Mouse (Mus musculus): ENCODE measurements around the gene Col6a2. TPM values are rescaled to one million over a fixed set of nuclear protein-coding genes. Genes with fewer than 3 reads are reported as not detected.
A peak's percentile ranks its signal among the peaks of the same experiment; 100 is the strongest.

Gene Col6a2
- total RNA-seq (2015) (not detected in 2 replicates), total RNA-seq (2017) (not detected in 2 replicates)

DNA sequence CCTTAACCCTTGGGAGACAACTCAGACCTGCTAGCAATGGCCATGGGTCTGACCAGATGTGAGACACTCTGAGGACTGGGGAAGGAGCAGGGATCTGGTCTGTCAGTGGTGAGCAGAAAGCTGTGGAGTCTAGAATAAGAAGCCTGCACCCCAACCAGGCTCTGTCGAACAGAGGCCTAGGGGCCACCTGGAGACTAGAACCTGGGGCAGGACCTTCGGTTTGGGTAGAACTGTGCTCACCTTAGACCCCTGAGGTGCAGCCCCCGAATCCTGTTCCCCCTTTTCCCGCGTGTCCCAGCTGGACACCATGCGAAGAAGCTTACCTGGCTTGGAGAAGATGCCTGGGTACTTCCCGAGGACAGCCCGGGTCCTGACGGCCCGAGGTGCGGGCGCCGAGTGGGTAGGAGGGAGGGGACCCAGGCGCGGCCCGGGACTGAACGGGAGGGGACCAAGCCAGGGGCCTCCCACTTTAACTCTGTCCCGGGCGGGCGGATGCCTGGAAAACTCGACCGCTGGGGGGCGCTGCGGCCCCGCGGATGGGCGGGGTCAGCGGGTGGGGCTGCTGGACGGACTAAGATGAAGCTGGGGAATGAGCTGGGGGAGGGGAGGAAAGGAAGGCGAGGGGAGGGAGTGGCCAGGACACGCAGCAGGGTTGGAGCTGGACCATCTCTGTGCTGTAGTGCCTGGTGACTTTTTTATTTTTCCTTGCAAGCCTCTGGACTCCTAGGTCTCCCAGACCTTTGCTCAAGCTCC is at the start of gene Col6a2:
TSS of gene Col6a2 (minus strand) at position 703 of the 753 bp plus-strand sequence.
- peak; percentile 65 for ATAC-seq (replicated peaks; ENCODE audit: poor library complexity)

DNA sequence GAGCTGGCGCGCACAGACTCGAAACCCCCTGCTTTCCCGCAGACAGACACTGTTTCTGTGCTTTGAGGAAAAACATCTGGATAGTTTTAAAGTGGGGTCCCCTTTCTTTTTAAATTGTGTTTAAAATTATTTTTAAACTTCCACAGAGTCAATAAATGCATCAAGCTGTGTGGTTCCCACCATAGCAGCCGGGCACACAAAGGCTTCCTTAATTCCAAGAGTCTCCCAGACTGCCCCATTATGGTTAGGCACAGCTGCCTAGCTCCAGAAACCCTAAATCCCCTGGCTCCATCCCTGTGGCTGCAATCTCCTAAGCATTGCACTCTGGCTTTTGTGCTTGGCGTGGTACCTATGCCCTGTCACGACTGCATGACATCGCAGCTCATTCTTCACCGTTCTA is 48.5 kb upstream of the Col6a2 start:
- no peak for ATAC-seq (replicated peaks; ENCODE audit: poor library complexity)

DNA sequence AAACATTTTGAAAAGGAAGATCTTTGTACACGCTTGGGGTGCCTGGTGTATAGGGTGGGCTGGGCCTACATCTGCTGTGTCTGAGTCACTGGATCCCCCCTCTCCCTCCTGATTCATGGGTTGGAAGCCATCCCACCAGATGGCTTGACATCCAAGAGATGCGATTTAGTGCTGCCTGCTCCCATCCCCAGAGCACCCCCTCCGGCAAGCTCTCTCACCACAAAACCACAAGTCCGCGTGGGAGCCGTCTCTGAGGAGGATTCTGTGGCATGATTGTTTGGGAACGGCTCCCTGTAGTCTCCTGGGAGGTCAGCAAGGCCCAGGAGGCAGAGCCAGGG is 45.5 kb upstream of the Col6a2 start:
- ATAC-seq (replicated peaks; ENCODE audit: poor library complexity), result no peak

DNA sequence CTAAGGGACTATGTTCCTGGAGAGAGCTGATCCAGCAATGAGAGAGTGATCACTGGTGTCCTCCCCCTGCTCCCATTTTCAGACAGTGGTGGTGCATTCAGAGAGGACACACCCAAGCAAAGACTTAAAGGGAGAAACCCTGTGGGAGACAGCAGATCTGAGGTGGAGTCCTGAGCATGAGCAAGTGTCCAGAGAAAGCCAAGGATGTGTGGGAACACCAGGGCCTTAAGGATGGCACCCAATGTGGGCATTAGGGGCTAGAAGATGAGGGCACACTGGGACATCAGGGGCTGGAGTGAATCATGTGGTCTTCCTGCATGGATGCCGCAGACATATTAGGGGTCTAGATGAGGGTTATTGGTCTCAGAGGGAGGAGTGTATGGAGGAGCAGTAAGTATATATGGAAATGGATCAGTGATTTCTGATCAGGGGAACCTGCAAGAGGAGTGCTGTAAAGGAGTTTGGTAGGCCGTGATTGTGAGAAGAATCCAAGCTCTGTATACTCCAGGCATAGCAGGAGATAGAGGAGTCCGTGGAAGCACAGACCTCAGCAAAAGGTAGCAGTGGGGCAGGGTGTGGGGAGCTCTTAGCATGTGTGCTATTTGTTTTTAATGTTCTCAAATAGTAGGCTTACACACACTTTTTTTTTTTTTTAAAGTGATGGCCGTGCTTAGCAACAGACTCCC is 45.0 kb upstream of the Col6a2 start:
- no peak for ATAC-seq (replicated peaks; ENCODE audit: poor library complexity)

DNA sequence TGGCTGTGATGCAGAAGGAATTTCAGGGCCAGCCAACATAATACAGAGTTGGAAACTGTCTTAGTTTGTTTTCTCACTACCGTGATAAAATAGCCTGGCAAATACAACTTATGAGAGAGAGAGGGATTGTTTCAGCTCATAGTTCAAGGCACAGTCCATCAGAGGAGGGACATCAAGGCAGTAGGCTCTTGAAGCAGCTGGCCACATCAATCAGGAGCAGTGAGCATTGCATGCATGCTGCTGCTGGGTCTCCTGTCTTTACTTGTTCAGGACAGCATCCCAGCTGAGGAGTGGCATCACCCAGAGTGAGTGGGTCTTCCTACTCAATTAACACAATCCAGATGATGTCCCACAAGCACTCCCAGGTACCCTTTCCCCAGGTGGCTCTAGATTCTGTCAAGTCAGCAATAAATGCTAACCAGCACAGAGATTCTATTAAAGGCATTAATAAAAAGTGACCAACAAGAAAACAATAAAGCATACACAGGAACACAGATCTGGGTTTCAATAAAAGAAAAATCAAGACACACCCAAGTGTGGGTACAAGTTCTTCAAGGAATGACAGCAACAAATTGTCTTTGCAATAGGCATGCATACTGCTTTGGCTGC is 43.9 kb upstream of the Col6a2 start:
- ATAC-seq (replicated peaks; ENCODE audit: poor library complexity), result no peak

DNA sequence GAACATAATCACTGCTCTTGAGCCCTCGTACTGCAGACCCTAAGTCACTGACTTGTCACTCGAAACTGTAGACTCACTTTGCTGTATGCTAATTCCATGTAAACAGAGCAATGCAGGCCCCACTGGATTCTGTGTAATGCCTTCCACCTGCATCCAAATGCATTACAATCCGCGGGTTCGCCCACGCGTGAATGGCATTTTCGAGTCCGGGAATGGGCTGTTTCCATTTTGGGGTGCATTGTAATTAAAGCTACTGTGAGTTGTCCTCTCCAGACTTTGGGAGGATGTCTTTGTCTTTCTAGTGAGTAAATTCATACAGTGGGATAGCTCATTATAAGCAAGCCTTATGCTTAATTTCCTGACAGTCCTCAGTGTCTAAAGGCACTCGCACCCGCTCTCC is 42.1 kb upstream of the Col6a2 start:
- ATAC-seq (replicated peaks; ENCODE audit: poor library complexity), result no peak

DNA sequence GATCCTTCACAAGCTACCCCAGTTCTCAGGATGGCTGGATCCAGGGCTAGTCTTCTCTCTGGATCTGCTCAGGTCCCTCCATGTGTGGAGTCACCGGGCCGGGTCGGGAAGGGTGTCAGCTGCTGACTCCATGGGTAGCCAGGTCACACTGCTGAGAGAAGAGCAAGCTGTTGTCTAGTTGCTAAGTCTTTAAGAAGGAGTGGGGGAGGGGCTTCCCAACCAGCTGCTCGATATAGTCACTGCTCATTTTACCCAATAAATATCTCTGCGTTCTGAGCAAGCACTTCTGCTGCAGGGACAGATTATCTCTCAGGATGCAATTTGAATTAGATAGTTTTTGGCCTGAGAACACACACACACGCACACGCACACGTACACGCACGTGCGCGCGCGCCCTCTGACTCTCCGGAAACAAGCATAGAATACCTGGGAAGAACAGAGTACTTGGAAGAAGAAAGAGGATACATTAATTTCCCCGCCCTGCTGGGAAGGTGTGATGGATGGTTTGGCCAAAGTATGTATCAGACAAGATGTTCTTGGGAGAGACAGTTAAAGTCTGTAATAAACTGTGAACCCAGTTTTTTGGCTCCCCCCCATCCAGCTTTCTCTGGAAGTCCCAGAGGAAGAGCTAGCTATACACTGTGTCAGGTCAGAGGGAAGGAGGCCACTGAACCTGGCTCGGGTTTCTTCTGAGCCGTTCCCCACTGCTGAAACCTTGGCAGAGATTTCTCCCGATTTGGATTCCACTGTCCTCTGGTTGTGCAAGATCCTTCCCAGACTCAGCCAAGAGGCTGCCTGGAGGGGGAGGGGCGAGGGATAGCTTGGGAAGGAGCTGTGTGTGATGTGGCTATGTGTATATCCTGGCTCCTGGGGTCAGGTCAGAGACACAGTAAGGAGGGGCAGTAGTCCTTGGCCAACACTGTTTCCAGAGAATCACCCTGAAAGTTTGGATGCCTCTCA is 41.0 kb upstream of the Col6a2 start:
- no peak for ATAC-seq (replicated peaks; ENCODE audit: poor library complexity)

DNA sequence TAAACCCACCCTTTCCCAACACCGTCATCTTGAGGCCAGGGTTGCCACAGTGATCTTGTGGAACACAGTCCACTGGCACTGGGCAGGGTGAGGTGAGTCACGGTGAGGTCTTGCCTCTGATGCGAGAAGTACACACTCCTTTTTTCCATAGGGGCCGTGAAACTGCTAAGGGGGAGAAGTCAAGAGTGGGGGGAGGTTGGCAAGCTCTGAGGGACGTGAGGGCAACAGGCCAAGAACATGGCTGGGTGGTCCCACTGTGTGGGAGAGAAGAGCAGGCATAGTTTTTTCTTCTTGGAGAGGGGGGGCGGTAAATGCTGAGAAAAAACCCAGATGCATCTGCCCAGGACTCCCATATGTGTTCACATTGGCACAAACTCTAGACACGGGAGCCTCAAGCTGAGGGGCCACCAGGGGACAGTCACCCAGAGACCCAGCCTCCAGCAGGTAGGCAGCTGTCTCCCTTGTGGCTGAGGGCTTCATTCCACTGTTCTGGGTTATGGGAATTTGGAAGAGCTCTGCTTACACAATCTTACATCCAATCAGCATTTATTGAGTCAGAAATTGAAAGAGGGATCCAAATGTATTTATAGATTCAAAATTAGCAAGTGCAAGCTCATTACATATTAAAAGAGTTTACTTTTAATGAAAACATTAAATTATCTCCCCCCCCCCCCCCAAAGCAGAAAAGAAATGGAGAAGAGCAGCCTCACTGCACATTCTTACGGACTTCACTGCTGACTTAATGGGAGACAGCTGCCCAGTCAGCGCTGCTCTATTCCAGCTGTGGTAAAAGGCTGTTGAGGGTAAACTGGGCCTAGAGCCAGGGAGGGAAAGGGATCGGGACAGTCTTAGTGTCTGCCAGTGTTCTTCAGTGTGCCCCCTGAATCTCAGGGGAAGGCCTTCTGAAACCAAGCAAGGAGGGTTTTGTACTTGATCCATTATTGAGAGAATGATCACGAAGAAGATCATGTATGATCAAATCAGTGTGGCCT is 30.2 kb upstream of the Col6a2 start:
- no peak for ATAC-seq (replicated peaks; ENCODE audit: poor library complexity)

DNA sequence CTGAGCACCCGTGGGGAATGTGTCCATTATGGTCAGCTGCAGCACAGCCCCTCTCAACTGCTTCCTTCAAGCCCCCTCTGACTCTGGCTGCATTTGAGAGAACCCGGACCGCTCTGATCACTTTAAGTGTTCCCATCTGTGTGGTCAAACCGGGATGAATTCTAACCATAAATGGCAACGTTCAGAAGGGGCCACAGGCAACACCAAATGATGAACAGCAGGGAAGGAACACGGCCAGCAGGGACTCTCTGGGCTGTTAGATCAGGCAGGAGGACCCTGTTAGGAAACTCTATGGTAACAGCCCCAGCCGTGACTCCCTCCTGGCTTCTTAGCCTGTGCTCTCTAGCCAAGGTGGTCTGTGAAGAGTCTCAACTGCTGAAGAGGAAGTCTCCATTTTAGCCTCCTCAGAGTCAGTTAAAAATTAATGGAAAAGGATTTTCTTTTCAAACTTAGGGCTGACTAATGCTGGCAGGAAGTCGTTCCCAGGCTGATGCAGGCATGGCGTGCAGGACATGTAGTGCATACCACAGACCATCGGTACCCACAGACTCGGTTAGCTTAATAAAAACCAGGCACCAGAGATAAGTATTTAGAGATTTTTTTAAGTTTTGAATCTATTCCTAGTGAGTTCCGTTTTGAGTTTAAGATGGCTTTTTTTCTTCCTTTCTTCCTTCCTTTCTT is 27.4 kb upstream of the Col6a2 start:
- no peak for ATAC-seq (replicated peaks; ENCODE audit: poor library complexity)

DNA sequence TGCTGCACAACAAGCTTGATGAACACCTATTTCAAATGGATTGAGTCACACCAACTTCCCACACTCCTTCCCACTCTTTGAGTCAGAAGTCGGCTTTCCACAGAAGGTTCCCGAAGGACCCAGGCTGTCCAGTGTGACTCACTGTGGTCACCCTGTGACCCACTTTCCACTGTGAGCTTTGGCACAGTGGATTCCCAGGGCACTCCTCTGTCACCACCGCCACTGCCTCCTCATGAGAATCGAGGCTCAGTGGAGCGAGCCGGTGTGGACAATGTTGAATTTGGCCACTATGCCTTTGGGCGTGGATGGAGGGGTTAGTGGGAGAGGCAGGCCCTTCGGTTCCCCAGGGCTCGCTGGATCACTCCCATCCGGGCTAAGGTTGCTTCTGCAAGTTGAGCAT is 25.3 kb upstream of the Col6a2 start:
- ATAC-seq (replicated peaks; ENCODE audit: poor library complexity), result no peak

DNA sequence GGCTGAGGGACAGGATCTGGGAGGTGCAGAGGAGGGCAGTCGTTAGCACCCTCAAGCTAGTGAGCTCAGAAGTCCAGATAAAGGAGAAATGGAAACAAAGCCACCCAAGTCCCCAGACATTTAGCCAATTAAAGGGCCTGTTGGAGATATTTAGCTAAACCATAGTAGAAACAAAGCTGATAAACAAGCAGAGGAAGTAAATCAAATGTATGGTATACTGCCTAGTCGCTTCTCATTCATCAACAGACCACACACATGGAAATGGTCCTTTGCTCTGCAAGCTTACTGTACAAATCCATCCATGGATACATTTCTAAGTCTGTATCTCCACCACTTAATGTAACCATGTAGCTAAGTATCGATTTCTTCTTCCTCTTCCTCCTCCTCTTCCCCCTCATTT is 24.0 kb upstream of the Col6a2 start:
- ATAC-seq (replicated peaks; ENCODE audit: poor library complexity), result no peak

DNA sequence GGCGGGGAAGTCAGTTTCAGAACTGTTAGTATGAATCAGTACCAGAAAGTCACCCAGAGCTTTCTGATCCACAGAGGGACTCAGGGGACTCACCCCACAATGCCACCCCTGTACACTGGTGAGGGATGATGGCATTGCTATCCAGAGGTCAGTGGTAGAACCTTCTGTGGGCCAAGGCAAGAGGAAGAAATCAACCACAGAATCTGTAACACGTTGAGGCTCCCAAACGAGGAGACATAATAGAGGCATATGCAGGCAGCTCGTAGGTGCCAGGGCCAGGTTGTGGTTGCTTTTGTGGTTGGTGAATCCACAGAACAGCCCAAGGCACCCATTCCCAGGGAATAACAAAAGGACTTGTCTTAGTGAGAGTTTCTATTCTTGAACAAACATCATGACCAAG is 22.3 kb upstream of the Col6a2 start:
- ATAC-seq (replicated peaks; ENCODE audit: poor library complexity), result no peak

DNA sequence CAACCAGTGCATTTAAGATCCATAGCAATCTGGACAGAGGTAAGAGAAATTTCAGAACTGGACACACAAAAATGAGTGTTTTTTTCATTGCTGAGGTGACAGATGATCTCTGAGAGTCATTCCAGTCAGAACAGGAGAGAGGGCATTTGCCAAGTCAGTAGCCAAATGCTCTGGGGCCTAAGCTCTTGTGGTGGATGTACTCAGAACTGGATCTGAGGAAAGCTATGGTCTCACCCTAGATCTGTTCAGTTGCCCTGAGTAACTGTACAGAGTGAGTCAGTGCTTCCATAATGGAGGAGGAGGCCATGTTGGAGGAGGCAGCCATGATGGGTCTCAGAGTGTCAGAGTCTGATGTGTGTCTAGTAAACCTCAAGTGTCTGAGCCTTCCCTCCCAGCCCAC is 21.6 kb upstream of the Col6a2 start:
- no peak for ATAC-seq (replicated peaks; ENCODE audit: poor library complexity)

DNA sequence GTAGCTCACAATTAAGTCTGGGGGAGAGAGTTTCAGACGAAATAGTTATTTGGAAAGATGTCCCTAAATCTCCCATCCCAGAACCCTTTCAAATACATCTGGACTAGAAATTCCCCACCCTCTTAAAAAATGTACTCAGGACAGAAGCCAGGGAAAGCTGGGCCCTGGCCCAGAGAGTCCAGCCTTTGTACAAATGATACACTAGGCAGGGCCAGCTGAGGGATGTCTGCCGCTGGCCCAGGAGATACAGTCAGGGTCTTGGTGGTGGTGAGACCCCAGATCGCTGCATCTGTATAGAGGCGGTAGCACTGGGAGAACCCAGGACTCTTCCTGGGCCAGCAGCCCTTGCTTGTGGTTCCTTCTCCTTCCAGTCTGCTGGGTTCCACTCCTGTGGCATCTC is 20.6 kb upstream of the Col6a2 start:
- no peak for ATAC-seq (replicated peaks; ENCODE audit: poor library complexity)

DNA sequence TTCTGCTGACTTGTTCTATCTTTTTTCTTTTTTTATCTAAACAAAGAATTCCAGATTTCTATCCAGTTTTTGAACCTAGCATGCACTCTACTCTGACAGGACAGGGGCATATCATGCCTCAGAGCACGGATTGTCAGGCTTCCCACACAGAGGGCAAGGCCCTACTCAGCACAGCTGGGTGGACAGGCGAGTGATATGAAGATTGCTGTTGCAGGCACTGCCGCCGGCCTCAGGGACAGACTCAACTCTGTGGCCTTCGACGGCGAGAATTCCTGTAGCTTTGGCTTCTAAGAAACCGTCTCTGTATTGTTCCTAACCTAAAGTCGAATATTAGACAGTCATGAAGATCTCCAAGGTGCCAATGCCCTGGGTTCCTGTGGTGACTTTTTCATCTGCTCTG is 20.0 kb upstream of the Col6a2 start:
- no peak for ATAC-seq (replicated peaks; ENCODE audit: poor library complexity)

DNA sequence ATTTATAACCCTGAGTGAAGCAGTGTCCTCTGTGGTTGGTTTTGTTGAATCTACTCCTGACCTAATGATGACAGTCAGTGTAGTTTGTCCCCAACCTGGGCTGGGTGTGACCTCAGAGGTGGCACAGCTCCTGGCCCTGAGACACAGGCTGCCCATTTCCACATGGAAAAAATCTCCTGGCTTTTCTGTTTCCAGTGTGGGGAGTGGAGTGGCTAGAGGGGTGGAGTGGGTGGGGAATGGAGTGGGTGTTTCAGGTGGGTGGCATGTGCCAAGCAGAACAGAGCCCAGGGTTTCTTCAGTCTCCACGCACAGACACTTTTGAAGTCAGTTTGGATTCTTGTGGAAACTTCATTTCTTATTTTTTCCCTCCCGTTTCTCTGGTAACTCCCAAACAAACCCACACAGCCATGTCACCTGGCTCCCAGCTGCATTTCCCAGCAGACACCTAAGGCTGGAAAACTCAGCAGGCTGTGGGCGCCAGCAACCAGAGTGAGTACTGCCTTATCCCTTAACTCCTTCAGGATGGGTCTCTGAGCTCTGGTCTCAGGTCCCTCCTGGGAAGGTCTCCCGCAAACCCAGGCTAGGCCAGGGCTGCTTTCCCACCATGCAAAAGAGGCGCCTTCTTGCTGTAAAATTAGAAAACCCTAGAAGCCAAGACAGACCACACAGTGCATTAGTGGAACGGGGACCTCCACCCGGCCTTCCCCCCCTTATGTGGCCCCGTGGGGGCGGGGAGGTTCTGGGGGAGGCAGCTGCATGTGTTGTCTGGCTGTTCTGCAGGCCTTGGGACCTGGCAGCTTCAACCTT is 19.4 kb upstream of the Col6a2 start:
- no peak for ATAC-seq (replicated peaks; ENCODE audit: poor library complexity)

DNA sequence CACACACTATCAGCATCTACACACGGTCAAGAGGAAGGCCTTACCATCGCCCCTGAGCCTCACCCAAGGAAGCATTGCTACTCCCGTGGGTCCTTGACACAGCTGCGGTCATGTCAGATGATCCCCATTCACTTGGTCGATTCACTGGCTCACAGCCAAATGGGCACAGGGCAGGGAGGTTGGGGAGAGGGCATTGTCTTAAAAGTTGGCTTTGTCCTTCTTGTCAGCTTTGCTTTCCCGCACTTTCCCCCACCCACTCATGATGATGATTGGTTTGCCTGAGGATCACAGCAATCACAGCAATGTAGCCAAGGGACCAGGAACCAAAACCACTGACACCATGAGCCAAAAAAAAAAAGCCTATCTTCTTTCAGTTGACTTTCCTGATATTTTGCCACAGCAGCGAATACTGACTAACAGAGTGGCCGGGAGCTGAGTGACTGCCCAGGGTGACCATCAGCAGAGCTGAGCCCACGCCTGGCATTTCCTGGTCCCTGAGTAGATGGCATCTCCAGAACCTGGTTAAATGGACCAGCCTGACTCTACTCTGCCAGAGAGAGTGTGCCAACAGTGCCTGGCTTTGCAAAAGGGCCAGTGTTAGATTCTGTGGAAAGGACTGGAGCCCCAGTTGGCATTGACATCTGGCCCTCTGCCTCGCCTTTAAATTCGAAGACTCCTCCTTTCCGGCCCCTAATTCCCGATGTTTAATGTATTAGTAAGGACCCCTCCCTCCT is 18.6 kb upstream of the Col6a2 start:
- no peak for ATAC-seq (replicated peaks; ENCODE audit: poor library complexity)

DNA sequence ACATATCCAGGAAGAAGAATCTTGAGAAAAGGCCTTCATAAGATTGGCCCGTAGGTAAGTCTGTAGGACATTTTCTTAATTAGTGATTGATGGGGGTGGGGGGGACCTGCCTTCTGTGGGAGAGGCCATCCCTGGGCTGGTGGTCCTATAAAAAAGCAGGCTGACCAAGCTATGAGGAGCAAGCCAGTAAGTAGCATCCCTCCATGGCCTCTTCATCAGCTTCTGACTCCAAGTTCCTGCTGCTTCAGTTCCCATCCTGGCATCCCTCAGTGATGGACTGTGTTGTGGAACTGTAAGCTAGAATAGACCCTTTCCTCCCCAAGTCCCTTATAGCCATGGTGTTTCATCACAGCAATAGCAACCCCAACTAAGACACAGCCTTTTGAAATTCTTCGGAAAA is 16.5 kb upstream of the Col6a2 start:
- no peak for ATAC-seq (replicated peaks; ENCODE audit: poor library complexity)

Data from megakaryocyte progenitor cell, adult 5-6 weeks (primary cell).